Mouse (Mus musculus): ENCODE data around the gene Arhgap29. TPM values are rescaled to one million over a fixed set of nuclear protein-coding genes. Genes with fewer than 3 reads are reported as not detected.

Arhgap29 gene
- polyA plus RNA-seq, 1 experiment from 2014 or later: 62.1 TPM

DNA sequence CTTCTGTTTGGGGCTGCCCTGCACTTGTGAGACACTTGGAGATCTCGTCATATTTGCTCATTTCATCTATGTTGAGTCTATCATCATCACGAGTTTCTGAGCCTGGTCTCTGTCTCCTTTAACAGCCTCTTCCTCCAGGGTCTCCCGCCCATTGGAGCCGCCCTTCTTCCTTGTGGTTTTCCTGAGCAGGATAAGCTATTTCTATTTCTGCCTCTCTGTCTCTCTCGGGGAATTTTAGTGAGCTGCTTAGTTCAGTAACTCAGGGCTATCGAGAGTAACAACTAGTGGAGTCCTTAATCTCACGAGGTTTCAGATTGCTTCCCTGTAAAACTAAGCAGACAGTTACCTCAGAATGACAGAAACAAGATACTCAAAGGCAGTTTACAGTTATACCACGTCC, 90.8 kb downstream of the Arhgap29 start:
- Histone ChIP-seq H3K27me3 (ENCODE audit: control insufficient read depth, insufficient read depth, low read length) (peaks cover 3% of the 10 kb centered on the region; the same call in 1 of the 2 replicates), H3K4me1 (ENCODE audit: control insufficient read depth, insufficient read depth, low read length) (peaks cover 13% of the 10 kb centered on the region), H3K9ac (replicated peaks; ENCODE audit: low read length) (no peak overlapping the region), H3K9me3 (replicated peaks; ENCODE audit: control insufficient read depth, low read length) (no peaks in the 10 kb centered on the region), H3K4me2 (ENCODE audit: low read depth, low read length) (no peak overlapping the region), H3K4me3 (ENCODE audit: low read depth, low read length) (no peak overlapping the region), H3K36me3 (replicated peaks; ENCODE audit: control insufficient read depth, insufficient read depth, low read depth, low read length) (no peaks in the 10 kb centered on the region), H3K27ac (replicated peaks; ENCODE audit: low read depth, low read length) (0 out of 2 replicates have a peak overlapping the region, but pooled peaks have one; percentile 32)
- DNase-seq (ENCODE audit: low spot score) (peak; percentile 28), ATAC-seq (replicated peaks; ENCODE audit: insufficient number of reproducible peaks, low FRiP score, low TSS enrichment, low read depth) (no peak)
- 15% methylated on average over 8 of the region's 8 CpGs for WGBS

DNA sequence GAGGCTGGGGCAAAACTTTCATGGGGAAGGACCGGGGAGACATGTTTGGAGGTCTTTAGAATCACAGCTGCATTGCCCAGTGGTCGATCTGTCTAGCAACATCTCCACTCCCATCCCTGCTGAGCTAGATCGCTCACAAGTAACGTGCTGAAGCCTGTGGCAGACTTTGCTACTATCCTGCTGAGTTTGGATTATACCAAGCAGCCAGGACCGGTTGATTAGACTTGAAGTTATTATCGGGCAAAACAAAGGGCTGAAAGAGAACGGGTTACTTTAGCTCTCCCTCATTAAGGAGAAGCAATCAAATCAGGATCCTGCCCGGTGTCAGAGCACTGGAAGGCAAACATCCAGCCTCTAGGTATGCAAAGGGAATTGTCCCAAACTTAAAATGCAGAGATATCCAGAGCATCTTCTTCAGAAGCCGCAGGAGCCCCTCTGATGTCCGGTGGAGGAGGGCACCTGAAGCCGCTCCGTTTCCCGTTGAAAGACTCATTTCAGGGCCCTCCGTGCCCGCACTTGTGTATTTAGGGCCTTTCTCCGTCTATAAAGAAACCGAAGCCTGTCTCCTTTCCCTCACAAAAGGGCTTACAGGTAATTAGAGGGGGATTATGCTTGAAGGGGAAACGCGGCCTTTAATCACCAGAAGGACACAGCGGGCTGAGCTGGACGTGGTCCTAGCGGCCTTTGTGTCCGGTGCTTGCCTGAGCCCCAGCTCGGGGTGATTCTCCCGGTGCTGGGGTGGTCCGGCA, 91.6 kb downstream of the Arhgap29 start, which contains the start of gene Abca4:
Gene Abca4 (plus strand): TSS at position 645 of the 749 bp plus-strand sequence.
- no peak within 1 kb of the TSS; the same call in 1 of the 2 replicates for H3K27ac ChIP-seq (replicated peaks; ENCODE audit: low read depth, low read length)
- no peaks in the 10 kb centered on the region for H3K36me3 ChIP-seq (replicated peaks; ENCODE audit: control insufficient read depth, insufficient read depth, low read depth, low read length)
- peaks cover 20% of the 10 kb centered on the region for H3K4me1 ChIP-seq (ENCODE audit: control insufficient read depth, insufficient read depth, low read length)
- DNase-seq (ENCODE audit: low spot score): peak; percentile 48
- H3K9ac ChIP-seq (replicated peaks; ENCODE audit: low read length): peak within 1 kb of the TSS; percentile 43
- peaks cover 3% of the 10 kb centered on the region; the same call in 1 of the 2 replicates for H3K27me3 ChIP-seq (ENCODE audit: control insufficient read depth, insufficient read depth, low read length)
- H3K4me2 ChIP-seq (ENCODE audit: low read depth, low read length): peak within 1 kb of the TSS; percentile 32
- WGBS: 4% methylated on average over 26 of the region's 26 CpGs
- no peaks in the 10 kb centered on the region for H3K9me3 ChIP-seq (replicated peaks; ENCODE audit: control insufficient read depth, low read length)
- ATAC-seq (replicated peaks; ENCODE audit: insufficient number of reproducible peaks, low FRiP score, low TSS enrichment, low read depth): no peak
- H3K4me3 ChIP-seq (ENCODE audit: low read depth, low read length): no peak within 1 kb of the TSS

DNA sequence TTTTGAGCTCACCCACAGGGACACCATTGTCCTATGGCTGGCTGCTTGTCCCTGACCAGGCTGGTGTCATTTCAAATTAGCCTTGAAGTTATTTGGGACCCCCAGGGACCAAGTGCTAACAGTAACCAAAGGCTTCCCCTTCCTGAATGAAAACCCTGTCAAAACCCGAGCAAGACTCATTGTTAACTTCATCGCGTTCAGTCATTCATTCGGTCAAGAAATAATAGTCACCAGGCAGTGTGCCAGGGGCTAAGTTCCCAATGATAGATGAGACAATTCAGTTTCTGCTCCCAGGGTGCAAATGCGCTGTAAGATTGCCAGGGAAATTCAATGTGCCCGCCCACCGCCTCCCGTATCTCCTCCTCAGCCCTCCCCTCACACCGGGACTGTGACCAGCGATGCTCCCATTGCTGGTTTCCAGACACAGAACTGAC, 93.9 kb downstream of the Arhgap29 start:
- 16% methylated on average over 10 of the region's 10 CpGs for WGBS
- ATAC-seq (replicated peaks; ENCODE audit: insufficient number of reproducible peaks, low FRiP score, low TSS enrichment, low read depth) (no peak), DNase-seq (ENCODE audit: low spot score) (peak; percentile 21)
- Histone ChIP-seq H3K27ac (replicated peaks; ENCODE audit: low read depth, low read length) (no peak overlapping the region), H3K36me3 (replicated peaks; ENCODE audit: control insufficient read depth, insufficient read depth, low read depth, low read length) (no peaks in the 10 kb centered on the region), H3K9ac (replicated peaks; ENCODE audit: low read length) (no peak overlapping the region), H3K4me1 (ENCODE audit: control insufficient read depth, insufficient read depth, low read length) (peaks cover 23% of the 10 kb centered on the region), H3K4me3 (ENCODE audit: low read depth, low read length) (no peak overlapping the region), H3K9me3 (replicated peaks; ENCODE audit: control insufficient read depth, low read length) (no peaks in the 10 kb centered on the region), H3K4me2 (ENCODE audit: low read depth, low read length) (no peak overlapping the region), H3K27me3 (ENCODE audit: control insufficient read depth, insufficient read depth, low read length) (peaks cover 3% of the 10 kb centered on the region; the same call in 1 of the 2 replicates)

DNA sequence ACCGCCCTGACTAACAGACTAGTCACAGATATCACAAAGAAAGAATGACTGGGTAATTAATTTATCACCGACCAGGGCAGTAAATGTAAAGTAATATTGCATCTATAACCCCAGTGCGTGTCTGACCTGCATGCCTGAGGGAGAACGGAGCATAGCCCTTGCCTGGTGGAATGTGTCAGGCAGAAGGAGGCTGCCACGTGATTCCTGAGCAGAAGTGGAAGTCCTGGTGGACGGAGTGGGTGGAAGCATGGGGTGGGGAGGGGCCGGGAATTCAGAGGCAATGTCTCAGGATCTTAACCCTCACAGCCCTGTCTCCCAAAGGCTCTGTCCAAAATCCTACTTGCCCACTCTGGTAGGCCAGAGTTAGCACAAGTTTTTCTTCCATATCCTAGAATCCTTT, 95.1 kb downstream of the Arhgap29 start:
- peaks cover 3% of the 10 kb centered on the region; the same call in 1 of the 2 replicates for H3K27me3 ChIP-seq (ENCODE audit: control insufficient read depth, insufficient read depth, low read length)
- no peak overlapping the region for H3K4me3 ChIP-seq (ENCODE audit: low read depth, low read length)
- peaks cover 23% of the 10 kb centered on the region for H3K4me1 ChIP-seq (ENCODE audit: control insufficient read depth, insufficient read depth, low read length)
- peak overlapping the region; percentile 87 for H3K27ac ChIP-seq (replicated peaks; ENCODE audit: low read depth, low read length)
- peak; percentile 59 for DNase-seq (ENCODE audit: low spot score)
- WGBS: 26% methylated on average over 7 of the region's 7 CpGs
- H3K4me2 ChIP-seq (ENCODE audit: low read depth, low read length): no peak overlapping the region
- no peak overlapping the region for H3K9ac ChIP-seq (replicated peaks; ENCODE audit: low read length)
- ATAC-seq (replicated peaks; ENCODE audit: insufficient number of reproducible peaks, low FRiP score, low TSS enrichment, low read depth): peak; percentile 46
- no peaks in the 10 kb centered on the region for H3K9me3 ChIP-seq (replicated peaks; ENCODE audit: control insufficient read depth, low read length)
- H3K36me3 ChIP-seq (replicated peaks; ENCODE audit: control insufficient read depth, insufficient read depth, low read depth, low read length): no peaks in the 10 kb centered on the region

DNA sequence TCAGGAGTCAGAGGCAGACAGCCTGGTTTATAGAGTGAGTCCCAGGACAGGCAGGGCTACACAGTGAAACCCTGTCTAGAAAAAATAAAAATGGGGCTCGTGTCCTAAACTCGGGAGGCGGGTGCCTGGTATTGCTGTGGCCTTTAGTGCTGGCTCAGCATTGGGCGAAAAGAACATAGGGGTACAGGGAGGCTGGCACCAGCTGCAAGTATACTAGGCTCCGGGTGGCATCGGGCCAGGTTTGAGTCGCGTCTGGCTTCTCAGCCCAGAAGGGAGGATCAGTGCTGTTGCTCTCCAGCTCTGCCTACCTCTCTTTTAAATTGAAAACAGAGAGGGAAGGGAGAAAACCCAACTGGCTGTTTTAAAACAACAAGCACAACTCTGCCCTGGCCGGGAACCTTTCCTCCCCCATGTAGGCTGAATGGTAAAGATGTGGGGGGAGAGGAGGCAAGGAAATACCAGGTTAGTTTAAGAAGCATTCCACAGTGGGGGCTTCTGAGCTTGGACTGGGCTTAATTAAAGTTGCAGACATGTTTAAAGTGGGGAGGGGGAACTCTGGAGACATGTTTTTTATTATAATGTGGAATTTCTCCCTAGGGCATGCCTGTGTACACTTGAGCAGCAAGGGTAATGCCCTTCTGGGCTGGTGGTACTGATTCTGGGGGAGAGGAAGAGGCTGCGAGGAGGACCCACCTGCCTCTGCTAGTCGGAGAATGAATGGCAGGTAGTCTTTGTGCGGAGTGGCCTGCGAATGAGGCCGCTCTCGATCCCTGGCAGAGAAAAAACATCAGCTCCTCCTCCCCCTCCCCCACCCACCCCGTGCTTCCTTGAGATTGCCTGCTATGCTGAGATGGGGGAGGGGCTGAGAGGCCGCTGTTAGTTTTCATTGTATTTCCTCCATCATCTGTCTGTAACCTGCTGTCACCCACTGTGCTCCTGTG, 95.8 kb downstream of the Arhgap29 start:
- H3K27me3 ChIP-seq (ENCODE audit: control insufficient read depth, insufficient read depth, low read length): peaks cover 3% of the 10 kb centered on the region; the same call in 1 of the 2 replicates
- 10% methylated on average over 17 of the region's 17 CpGs for WGBS
- peak overlapping the region; percentile 3; the same call in 1 of the 2 replicates for H3K9ac ChIP-seq (replicated peaks; ENCODE audit: low read length)
- no peaks in the 10 kb centered on the region for H3K36me3 ChIP-seq (replicated peaks; ENCODE audit: control insufficient read depth, insufficient read depth, low read depth, low read length)
- DNase-seq (ENCODE audit: low spot score) (peak; percentile 81), ATAC-seq (replicated peaks; ENCODE audit: insufficient number of reproducible peaks, low FRiP score, low TSS enrichment, low read depth) (peak; percentile 80)
- H3K4me3 ChIP-seq (ENCODE audit: low read depth, low read length): no peak overlapping the region
- H3K27ac ChIP-seq (replicated peaks; ENCODE audit: low read depth, low read length): peak overlapping the region; percentile 87
- H3K4me2 ChIP-seq (ENCODE audit: low read depth, low read length): peak overlapping the region; percentile 8; the same call in 1 of the 2 replicates
- peaks cover 23% of the 10 kb centered on the region for H3K4me1 ChIP-seq (ENCODE audit: control insufficient read depth, insufficient read depth, low read length)
- H3K9me3 ChIP-seq (replicated peaks; ENCODE audit: control insufficient read depth, low read length): no peaks in the 10 kb centered on the region

DNA sequence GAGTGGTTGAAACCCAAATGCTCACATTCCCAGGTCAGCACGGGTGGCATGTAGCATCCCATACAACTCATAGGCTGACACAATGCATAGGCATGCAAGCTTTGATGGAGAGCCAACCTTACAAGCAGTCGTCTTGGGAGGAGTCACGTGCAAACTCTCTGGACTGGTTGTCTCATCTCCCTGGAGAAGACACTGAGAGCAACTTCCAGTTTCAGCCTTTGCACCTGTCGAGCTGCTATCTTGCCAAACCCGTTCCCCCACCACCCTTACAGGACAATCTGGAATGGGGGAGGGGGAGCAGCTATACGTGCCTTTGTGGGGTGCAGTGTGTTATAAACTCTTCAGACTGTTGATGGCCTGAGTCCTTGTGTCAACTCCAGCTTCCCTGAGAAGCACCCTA, 96.8 kb downstream of the Arhgap29 start:
- H3K27ac ChIP-seq (replicated peaks; ENCODE audit: low read depth, low read length): peak overlapping the region; percentile 87; the same call in 1 of the 2 replicates
- H3K4me2 ChIP-seq (ENCODE audit: low read depth, low read length): no peak overlapping the region
- 46% methylated on average over 6 of the region's 6 CpGs for WGBS
- peaks cover 3% of the 10 kb centered on the region; the same call in 1 of the 2 replicates for H3K27me3 ChIP-seq (ENCODE audit: control insufficient read depth, insufficient read depth, low read length)
- H3K36me3 ChIP-seq (replicated peaks; ENCODE audit: control insufficient read depth, insufficient read depth, low read depth, low read length): no peaks in the 10 kb centered on the region
- DNase-seq (ENCODE audit: low spot score): peak; percentile 52
- H3K9me3 ChIP-seq (replicated peaks; ENCODE audit: control insufficient read depth, low read length): no peaks in the 10 kb centered on the region
- H3K4me1 ChIP-seq (ENCODE audit: control insufficient read depth, insufficient read depth, low read length): peaks cover 21% of the 10 kb centered on the region
- H3K9ac ChIP-seq (replicated peaks; ENCODE audit: low read length): no peak overlapping the region
- ATAC-seq (replicated peaks; ENCODE audit: insufficient number of reproducible peaks, low FRiP score, low TSS enrichment, low read depth): no peak
- no peak overlapping the region for H3K4me3 ChIP-seq (ENCODE audit: low read depth, low read length)

DNA sequence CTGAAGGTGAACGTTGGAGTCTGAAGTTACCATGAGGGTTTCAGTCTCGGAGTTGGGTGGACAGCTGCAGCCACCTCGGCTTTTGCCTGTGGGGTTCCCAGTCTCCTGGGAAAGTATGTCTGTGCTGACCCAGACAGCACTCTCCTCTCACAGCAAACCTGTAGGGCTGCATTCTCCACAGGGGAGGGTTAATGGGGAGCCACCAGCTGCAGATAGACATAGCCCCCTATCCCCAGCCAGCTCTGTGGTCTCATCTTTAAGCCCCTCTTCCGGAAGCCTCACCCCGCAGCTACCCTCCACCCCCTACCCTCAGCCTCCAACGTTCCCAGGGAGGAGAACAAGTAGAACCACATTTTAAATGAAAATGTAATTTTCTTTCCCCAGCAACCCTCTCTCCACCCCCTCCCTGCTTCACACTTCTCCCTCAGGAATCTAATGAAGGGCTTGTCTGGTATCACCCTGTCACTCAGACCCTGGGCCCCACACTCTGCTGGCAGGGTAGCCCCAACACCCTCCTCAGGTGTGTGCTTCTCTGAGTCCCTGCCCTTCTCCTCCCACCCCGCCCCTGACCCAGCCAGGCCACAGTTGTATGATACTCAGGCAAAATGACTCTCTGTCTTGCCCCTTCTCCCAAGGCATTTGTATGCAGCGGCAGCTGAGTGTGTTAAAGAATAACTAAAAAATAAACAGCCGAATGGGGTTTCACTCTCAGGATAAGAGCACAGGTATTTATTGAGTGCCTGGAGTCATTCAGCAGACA, 106.3 kb downstream of the Arhgap29 start:
- 56% methylated on average over 9 of the region's 9 CpGs for WGBS
- no peaks in the 10 kb centered on the region for H3K27me3 ChIP-seq (ENCODE audit: control insufficient read depth, insufficient read depth, low read length)

More for the DNA sequence above, 106.3 kb downstream of the Arhgap29 start:
- no peak overlapping the region for H3K4me3 ChIP-seq (ENCODE audit: low read depth, low read length)
- H3K27ac ChIP-seq (replicated peaks; ENCODE audit: low read depth, low read length): no peak overlapping the region
- H3K4me2 ChIP-seq (ENCODE audit: low read depth, low read length): no peak overlapping the region
- ATAC-seq (replicated peaks; ENCODE audit: insufficient number of reproducible peaks, low FRiP score, low TSS enrichment, low read depth) (peak; percentile 48; the same call in 1 of the 2 replicates), DNase-seq (ENCODE audit: low spot score) (peak; percentile 24)
- no peaks in the 10 kb centered on the region for H3K9me3 ChIP-seq (replicated peaks; ENCODE audit: control insufficient read depth, low read length)
- H3K9ac ChIP-seq (replicated peaks; ENCODE audit: low read length): no peak overlapping the region
- no peaks in the 10 kb centered on the region; the same call in none of the 2 replicates for H3K4me1 ChIP-seq (ENCODE audit: control insufficient read depth, insufficient read depth, low read length)
- no peaks in the 10 kb centered on the region for H3K36me3 ChIP-seq (replicated peaks; ENCODE audit: control insufficient read depth, insufficient read depth, low read depth, low read length)
